Mouse (Mus musculus): ENCODE results near the gene Ccdc113.
"Not testable (repeated sequence)": the region's sequence is repeated elsewhere in the genome, so short reads cannot be mapped to it uniquely, and the experiment has no call there.

Ccdc113 gene

GRCm38 (mm10) chr8:95602168-95602567 is 68.3 kb downstream of the Ccdc113 start:
- DNase-seq (ENCODE audit: low spot score in 2 of 2): no peak

GRCm38 (mm10) chr8:95606509-95606908 is 72.6 kb downstream of the Ccdc113 start:
- not testable (repeated sequence) for DNase-seq (ENCODE audit: low spot score in 2 of 2)

- DNase-seq (ENCODE audit: low spot score in 2 of 2): no peak
Observed at GRCm38 (mm10) chr8:95607210-95607609, 73.3 kb downstream of the Ccdc113 start.
